Mouse (Mus musculus) E14TG2a.4 (cell line): ENCODE measurements around the gene Eif2s1.

ENCODE experiments used
- CTCF ChIP-seq: conservative IDR thresholded peaks from 2 replicates; pipeline ENCODE4 v1.5.1; 2014; ENCODE audit warnings: low read length
- NANOG ChIP-seq: IDR thresholded peaks from 2 replicates; pipeline ENCODE4 v1.6.1; 2014; ENCODE audit warnings: borderline replicate concordance, low read length, mixed read lengths
- POU5F1 ChIP-seq: IDR thresholded peaks from 2 replicates; pipeline ENCODE4 v1.6.1; 2014; ENCODE audit warnings: low read length, borderline replicate concordance

GRCm38 (mm10) chr12:78929900-78930299 is 68.3 kb downstream of the Eif2s1 start:
- no peak for TF ChIP-seq CTCF
- TF ChIP-seq POU5F1 = no peak
- TF ChIP-seq NANOG = no peak
